Mouse (Mus musculus) limb, embryonic 14.5 days (tissue): ENCODE results near the gene Kif26b. TPM values are rescaled to one million over a fixed set of nuclear protein-coding genes. Genes with fewer than 3 reads are reported as not detected.

Source experiments
- ATAC-seq: fragments of 200-750 bp; cut with Nextera tagmentation; 2 replicates; pipeline ENCODE4 v1.8.0; 2017; ENCODE audit warnings: low read depth, moderate number of reproducible peaks, moderate TSS enrichment; ENCODE audit not compliant: low FRiP score
- DNase-seq: peaks from one replicate; pipeline ENCODE4 v3.0.0-alpha.2; 2015; ENCODE audit warnings: low spot score
- H3K27ac ChIP-seq: fragments of 300-500 bp; sonication (generic); replicated peaks from 2 replicates; pipeline ENCODE4 v1.5.1; 2014; ENCODE audit warnings: low read depth, mild to moderate bottlenecking, low read length, moderate library complexity, mixed read lengths
- H3K27me3 ChIP-seq: fragments of 300-500 bp; sonication (generic); 2 replicates; pipeline ENCODE4 v1.6.1; 2014; ENCODE audit warnings: low read length, mixed read lengths; ENCODE audit not compliant: control insufficient read depth, insufficient read depth
- H3K36me3 ChIP-seq: fragments of 300-500 bp; sonication (generic); 2 replicates; pipeline ENCODE4 v1.6.1; 2014; ENCODE audit warnings: mild to moderate bottlenecking, low read length, moderate library complexity, mixed read lengths; ENCODE audit not compliant: control insufficient read depth, insufficient read depth
- H3K4me1 ChIP-seq: fragments of 300-500 bp; sonication (generic); 2 replicates; pipeline ENCODE4 v1.6.1; 2014; ENCODE audit warnings: antibody characterized with exemption, low read length, mixed read lengths; ENCODE audit not compliant: control insufficient read depth, insufficient read depth
- H3K4me2 ChIP-seq: fragments of 300-500 bp; sonication (generic); replicated peaks from 2 replicates; pipeline ENCODE4 v1.6.1; 2014; ENCODE audit warnings: low read depth, mild to moderate bottlenecking, low read length, moderate library complexity; ENCODE audit not compliant: severe bottlenecking
- H3K4me3 ChIP-seq: fragments of 300-500 bp; sonication (generic); replicated peaks from 2 replicates; pipeline ENCODE4 v1.5.1; 2014; ENCODE audit warnings: low read length
- H3K9ac ChIP-seq: fragments of 300-500 bp; sonication (generic); 2 replicates; pipeline ENCODE4 v1.6.1; 2014; ENCODE audit warnings: mild to moderate bottlenecking, low read depth, low read length, moderate library complexity; ENCODE audit not compliant: severe bottlenecking
- H3K9me3 ChIP-seq: fragments of 300-500 bp; sonication (generic); 2 replicates; pipeline ENCODE4 v1.6.1; 2016; ENCODE audit warnings: low read length; ENCODE audit not compliant: control insufficient read depth
- POLR2A ChIP-seq: fragments of 200-500 bp; IDR thresholded peaks from 2 replicates; pipeline ENCODE4 v1.8.0; 2012; ENCODE audit warnings: inconsistent platforms, mild to moderate bottlenecking, moderate library complexity, borderline replicate concordance; ENCODE audit not compliant: insufficient read depth, insufficient read length; ENCODE audit errors: extremely low read depth
- WGBS: fragments of 180-500 bp; shearing (Covaris S2); extraction: QIAGEN DNeasy Blood & Tissue Kit; methylation state at CpG from one replicate; pipeline ENCODE4 v1.1.7; 2014; 5-methylcytosine and 5-hydroxymethylcytosine counted together
- polyA plus RNA-seq, 2 experiments: library from polyadenylated mRNA; depleted of rRNA in 1 of 2; stranded (reverse) in 1 of 2; unstranded in 1 of 2; fragments of >200 nt; fragmentation: Nextera tagmentation in 1 of 2; extraction: Ambion mirVana in 1 of 2; gene quantifications; 2 replicates each; pipeline versions ENCODE4 v1.2.1 to v1.2.3; 2012 to 2014

Gene Kif26b
- polyA plus RNA-seq, 2 experiments, result 8.7 to 8.8 TPM

GRCm38 (mm10) chr1:178597113-178597512 lies 68.2 kb downstream of the Kif26b start:
- Histone ChIP-seq H3K36me3 (peaks cover 5% of the 10 kb centered on the region; the same call in 1 of the 2 replicates), H3K27me3 (no peaks in the 10 kb centered on the region), H3K27ac (no peak overlapping the region), H3K9me3 (no peaks in the 10 kb centered on the region), H3K4me1 (peaks cover 9% of the 10 kb centered on the region), H3K4me3 (no peak overlapping the region), H3K9ac (no peak overlapping the region), H3K4me2 (no peak overlapping the region)
- 92% methylated on average over 3 of the region's 3 CpGs for WGBS
- no peak for TF ChIP-seq POLR2A
- ATAC-seq (no peak), DNase-seq (no peak)

- Histone ChIP-seq H3K27me3 (no peaks in the 10 kb centered on the region), H3K4me2 (no peak overlapping the region), H3K4me3 (no peak overlapping the region), H3K27ac (no peak overlapping the region), H3K9me3 (no peaks in the 10 kb centered on the region), H3K4me1 (peaks cover 9% of the 10 kb centered on the region), H3K36me3 (peaks cover 4% of the 10 kb centered on the region; the same call in 1 of the 2 replicates), H3K9ac (no peak overlapping the region)
- ATAC-seq, result no peak
- no peak for DNase-seq
- TF ChIP-seq POLR2A, result no peak
- 61% methylated on average over 6 of the region's 6 CpGs for WGBS
These were observed 68.8 kb downstream of the Kif26b start for GRCm38 (mm10) chr1:178597757-178598156.

GRCm38 (mm10) chr1:178600851-178601569 lies 72.1 kb downstream of the Kif26b start:
- WGBS, result 77% methylated on average over 15 of the region's 15 CpGs
- no peak for ATAC-seq
- no peak overlapping the region for H3K4me3 ChIP-seq
- H3K4me1 ChIP-seq, result peaks cover 9% of the 10 kb centered on the region
- H3K27me3 ChIP-seq, result no peaks in the 10 kb centered on the region
- TF ChIP-seq POLR2A, result no peak
- no peak overlapping the region for H3K9ac ChIP-seq
- no peaks in the 10 kb centered on the region for H3K36me3 ChIP-seq
- H3K27ac ChIP-seq, result no peak overlapping the region
- H3K9me3 ChIP-seq, result no peaks in the 10 kb centered on the region; the same call in 1 of the 2 replicates
- no peak overlapping the region for H3K4me2 ChIP-seq
- DNase-seq, result no peak

- Histone ChIP-seq H3K4me2 (no peak overlapping the region), H3K4me3 (no peak overlapping the region), H3K9me3 (no peaks in the 10 kb centered on the region), H3K9ac (no peak overlapping the region), H3K27me3 (no peaks in the 10 kb centered on the region), H3K27ac (no peak overlapping the region), H3K4me1 (no peaks in the 10 kb centered on the region; the same call in 1 of the 2 replicates), H3K36me3 (no peaks in the 10 kb centered on the region)
- no peak for DNase-seq
- no peak for ATAC-seq
- WGBS, result 73% methylated on average over 8 of the region's 8 CpGs
- no peak for TF ChIP-seq POLR2A
These were observed 80.3 kb downstream of the Kif26b start for GRCm38 (mm10) chr1:178609151-178609775.

GRCm38 (mm10) chr1:178611512-178611911 lies 82.6 kb downstream of the Kif26b start:
- no peak for ATAC-seq

More at GRCm38 (mm10) chr1:178611512-178611911, 82.6 kb downstream of the Kif26b start:
- TF ChIP-seq POLR2A, result no peak
- H3K4me1 ChIP-seq, result peaks cover 6% of the 10 kb centered on the region; the same call in 1 of the 2 replicates
- H3K27me3 ChIP-seq, result no peaks in the 10 kb centered on the region
- DNase-seq, result no peak
- H3K9ac ChIP-seq, result no peak overlapping the region
- no peak overlapping the region for H3K4me2 ChIP-seq
- no peak overlapping the region for H3K4me3 ChIP-seq
- H3K9me3 ChIP-seq, result no peaks in the 10 kb centered on the region
- H3K27ac ChIP-seq, result no peak overlapping the region
- no peaks in the 10 kb centered on the region for H3K36me3 ChIP-seq
- 87% methylated on average over 15 of the region's 15 CpGs for WGBS
